Mouse (Mus musculus) mesoderm, embryonic 11.5 days (tissue): ENCODE results near the gene Macrod1.

Experiments
- DNase-seq: peaks from one replicate; pipeline ENCODE4 v3.0.0-alpha.2; 2012; ENCODE audit warnings: low read depth, low spot score

Gene Macrod1

DNA sequence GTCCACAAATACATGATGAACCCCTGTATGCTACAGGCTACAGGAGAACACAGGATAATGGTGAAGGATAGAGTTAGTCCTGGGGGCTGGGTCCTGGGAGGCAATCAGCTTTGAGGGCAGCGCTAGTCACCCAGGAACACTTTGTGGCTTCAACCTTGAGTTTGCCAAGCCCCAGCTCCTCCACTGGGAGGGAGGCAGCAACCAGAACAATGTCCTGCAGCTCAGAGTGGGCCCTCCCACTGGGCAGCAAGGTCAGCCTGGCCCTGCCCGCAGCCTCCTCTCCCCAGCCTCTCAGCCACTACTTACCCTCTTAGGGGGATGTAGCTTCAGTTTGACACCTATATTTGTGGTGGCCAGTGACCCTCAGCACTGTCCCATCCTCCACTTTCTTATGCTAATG is 111.8 kb downstream of the Macrod1 start:
- DNase-seq = no peak

DNA sequence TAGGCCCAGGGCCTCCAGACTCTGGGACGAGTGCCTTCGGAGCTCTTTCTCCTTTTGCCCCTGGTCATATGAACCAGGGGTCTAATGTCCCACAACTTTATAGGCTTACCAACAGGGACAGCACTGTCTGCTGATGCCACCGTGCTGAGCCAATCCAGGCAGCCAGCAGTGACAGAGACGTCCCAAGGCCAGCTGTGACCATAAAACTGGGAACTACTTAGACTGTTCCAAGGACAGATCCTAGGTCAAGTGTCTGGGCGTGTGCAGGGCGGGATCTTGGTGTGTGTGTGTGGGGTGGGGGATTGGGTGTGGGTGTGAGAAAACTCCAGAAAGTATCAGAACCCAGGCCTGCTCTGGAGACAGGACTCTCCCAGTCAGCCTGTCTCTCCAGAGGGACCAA is 114.3 kb downstream of the Macrod1 start:
- no peak for DNase-seq

DNA sequence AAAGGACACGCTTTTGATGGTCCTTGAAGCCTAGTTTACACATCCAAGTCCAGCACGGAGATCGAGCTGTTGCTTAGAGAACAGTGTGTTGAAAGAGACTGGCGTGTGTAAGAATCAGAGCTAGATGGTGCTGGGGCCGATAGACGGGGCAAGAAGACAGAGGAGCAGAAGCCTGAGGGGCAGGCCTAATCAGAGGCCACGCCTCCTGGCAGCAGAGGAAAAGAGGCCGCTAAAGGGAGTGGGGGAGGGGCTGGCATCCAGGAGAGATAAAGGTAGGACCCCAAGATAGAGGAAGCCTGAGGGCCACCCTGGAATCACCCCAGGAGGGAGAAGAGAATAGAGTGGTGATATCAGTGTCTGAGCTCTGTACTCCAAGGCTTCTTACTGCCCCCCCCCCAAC is 114.8 kb downstream of the Macrod1 start:
- DNase-seq = no peak

DNA sequence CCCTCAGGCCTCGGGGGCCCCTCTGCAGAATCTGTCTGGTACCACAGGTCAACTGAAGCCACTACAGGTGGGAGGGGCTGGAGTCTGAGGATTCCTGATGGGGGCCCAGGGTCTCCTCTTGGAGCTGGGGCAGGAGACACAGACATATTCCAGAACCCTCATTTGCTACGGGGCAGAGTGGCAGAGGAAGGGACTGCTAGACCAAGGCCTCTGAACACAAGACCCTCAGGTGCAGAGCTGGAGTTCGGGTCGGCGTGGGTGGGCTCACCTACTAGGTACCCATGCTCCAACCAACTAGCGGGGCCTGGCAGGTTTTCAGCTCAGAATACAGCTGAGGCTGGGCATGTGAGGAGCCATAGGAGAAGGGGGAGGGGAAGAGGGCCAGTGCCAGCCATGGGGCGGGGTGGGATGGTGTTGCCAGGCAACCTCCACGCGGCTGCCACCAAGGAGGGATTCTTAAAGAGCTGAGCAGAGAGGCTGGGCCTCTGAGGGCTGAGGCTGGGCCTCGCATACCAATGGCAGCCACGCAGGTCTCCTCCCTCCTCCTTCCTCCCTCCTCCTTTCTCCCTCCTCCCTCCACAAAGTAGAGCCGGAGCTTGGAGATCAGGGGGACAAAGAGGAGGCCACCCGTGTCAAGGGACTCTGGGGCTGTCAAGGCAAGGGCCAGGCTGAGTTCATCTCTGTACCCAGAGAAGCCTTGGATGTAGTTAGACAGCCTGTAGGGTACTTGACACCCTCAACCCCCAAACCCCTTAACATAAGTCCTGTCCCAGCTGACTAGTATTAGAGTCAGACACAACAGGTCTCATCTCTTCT is 115.6 kb downstream of the Macrod1 start:
- DNase-seq = peak; percentile 78

DNA sequence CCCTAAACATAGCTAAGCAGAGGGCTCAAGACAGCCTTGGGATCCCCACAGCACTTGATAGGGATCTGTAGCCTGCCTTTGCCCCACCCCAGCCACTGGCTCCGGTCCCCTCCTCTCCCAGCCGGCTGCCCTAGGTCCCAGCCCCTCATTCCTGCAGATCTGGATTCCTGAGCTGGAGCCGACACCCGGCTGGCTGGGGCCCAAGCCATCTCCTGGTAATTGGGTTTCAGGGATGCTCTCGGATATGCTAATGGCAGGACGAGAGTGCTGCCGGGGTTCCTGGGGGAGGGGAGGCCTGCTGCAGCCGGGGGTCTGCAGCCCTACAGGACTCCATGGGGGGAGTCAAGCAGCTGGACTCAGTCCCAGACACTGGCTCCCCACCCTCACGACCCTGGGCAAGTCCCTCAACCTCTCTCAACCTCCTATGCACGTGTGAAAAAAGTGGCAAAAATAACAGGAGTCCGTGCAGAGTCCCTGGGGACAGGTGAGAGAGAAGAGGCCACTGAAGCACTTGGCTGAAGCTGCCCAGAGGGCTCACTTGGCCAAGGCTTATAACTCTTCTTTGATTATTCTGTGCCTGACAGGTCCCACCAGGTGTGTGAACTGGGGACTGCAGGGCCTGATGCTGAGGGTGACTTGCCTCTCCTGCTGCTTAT is 119.6 kb downstream of the Macrod1 start:
- DNase-seq = no peak

DNA sequence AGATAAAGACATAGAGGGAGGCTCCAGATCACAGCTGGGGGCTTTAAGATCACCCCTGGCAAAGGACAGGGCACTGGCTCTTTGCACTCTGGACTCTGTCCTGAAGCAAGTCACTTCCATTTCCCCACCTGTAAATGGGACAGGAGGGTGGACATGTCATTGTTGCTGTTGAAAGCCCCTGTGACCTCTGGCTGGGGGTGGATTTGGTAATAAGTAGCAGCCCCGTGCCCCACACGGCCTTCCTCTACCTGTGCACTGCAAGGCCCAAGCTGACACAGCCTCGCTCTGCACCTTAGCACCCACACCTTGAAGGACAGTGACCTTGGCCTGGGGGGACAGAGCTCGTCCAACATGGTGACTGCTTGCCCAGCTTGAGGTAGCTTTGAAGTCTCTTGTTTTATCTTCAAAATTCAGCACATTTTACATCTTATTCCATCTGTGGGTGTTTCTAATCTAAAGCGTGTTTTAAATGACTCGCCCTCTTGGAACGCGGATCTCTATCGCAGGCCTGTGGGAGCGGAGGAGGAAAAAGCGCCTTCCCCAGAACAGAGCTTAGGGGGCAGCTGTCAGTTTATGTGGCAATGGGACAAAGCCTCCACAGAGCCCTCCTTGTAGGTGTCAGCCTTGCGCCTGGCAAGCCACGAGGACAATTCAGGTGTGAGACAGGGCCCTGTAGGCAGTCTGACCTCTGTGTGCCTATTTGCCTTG is 121.3 kb downstream of the Macrod1 start:
- no peak for DNase-seq

DNA sequence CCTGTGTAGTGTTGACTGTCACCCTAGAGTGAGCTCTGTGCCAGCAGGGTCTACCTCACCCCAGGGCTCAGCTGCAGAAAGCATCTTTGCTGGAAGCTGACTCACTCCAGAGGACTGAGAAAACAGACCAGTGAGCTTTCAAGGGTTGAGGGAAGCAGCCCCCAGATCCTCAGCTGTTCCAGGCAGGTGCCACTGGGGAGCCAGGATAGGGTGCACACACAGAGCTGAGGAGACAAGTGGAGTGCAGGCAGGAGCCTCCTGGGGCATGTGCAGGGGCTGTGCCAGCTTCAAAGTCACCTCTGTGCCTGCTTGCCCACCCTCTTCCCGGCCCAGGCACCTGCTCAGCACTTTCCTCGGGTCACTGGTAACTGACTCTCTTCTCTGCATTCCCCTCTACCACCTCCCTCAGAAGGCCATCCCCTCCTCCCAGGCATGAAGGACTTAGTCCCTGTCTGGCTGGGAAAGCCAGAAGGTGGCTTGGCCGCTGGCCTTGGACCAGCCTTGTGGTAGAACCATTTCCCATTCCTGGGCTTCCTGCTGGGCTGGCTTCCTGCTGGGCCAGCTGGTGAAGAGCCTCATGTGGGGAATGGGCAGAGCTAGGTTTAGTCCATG is 122.3 kb downstream of the Macrod1 start:
- DNase-seq = no peak

DNA sequence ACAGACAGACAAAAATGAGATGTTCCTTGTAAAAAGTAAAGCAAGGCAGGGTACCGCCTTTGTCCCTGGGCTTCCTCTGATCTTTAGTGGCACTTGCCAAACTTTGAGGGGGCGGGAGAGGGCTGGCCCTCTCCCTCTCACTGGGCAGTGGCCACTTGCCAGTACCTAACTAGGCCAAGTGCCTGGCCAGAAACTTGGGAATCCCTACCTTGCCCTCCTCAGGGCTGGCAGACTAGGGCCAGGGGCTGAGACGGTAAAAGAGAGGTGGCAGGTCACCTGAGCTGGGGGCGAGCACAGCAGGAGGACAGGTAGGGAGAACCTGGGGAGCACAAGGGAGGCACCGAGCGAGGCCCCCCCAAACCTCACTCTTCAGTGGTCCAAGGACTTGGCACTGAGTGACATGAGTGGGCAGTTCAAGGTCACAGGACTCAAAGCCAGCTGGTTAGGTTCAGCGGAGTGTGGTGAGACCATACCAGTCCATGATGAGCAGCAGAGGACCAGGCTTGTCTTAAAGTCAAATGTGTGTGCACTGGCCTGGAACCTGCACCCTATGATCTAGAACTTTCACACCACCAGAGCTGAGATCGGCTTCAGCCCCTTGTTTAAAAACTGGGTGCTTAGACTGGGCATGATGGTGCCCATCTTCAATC is 124.3 kb downstream of the Macrod1 start:
- DNase-seq = no peak

DNA sequence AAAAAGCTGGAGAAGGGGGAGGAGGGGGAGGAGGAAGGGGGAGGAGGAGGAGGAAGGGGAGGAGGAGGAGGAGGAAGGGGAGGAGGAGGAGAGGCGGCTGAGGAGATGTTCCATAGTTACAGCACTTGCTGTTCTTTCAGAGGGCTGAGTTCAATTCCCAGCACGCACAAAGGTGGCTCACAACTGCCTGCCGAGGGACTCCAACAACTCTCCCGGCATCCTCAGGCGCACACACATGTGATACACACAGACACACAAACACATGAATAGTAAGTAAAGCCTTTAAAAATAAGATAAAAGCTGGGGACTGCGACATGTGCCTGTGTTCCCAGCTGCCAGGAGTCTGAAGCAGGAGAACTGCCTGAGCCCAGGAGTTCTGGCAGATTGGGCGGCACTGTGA is 124.9 kb downstream of the Macrod1 start:
- no peak for DNase-seq

DNA sequence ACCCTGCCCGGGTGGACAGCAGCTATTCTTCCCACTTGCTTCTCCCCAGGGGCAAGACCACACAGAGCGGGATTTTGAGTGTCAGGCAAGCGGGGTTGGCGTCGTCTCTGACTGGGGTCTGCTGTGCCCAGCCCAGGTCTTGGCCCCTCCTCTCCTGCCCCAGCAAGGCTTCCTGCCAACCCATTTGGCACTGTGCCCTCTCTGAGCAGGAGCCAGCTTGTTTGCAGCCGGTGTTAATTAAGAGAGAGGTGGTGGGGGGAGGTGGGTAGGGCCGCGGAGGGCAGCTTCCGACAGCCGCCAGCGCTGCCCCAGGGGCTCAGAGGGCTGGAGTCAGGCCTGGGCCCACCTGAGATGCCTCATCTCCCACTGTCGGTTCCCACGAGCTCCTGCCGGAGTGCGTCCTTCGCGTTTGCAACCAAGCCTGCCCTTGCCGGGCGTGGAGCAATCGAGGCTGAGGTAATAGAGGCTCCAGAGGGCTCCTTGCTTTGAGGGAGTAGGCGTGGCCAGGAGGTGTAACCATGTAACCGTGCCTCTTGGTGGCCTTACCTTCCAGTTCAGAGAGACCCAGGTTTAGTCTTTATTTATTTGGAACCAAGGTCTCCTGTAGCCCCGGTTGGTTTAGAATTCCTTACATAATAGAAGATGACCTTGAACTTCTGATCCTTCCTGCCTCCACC is 125.8 kb downstream of the Macrod1 start:
- no peak for DNase-seq

DNA sequence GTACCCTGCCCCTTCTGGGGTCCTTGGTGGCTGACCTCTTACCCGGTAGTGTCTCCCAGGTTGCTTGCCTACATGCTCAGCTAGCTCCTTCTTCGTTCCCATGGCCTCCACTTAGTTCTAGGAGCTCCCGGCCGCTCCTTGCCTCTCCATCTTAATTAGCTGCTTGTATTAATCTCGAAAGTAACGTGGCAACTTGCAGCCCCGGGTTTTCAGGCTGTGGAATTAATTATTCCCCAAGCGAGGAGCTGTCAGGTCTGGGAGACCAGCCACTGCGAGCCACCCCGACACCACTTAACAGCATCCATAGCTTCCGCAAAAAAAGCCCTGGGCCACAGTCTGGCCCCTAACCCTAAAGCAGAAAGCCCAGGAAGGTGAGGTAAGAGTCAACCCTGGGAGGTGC is 126.8 kb downstream of the Macrod1 start:
- no peak for DNase-seq

DNA sequence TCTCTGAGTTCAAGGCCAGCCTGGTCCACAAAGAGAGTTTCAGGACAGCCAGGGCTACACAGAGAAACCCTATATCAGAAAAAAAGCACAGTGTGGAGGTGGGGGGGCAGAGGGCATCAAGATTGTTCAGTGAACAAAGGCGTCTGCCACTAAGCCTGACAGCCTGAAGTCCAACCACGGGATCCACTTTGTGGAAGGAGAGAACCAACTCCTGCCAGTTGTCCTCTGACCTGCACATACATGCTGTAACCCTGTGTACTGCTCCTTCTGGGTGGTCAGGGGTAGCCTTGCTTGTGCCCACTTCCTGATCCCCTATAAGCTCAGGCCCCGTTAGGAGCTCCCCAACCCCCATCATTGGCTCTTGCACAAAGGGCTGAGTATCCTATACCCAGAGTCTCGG is 128.4 kb downstream of the Macrod1 start:
- DNase-seq = no peak

DNA sequence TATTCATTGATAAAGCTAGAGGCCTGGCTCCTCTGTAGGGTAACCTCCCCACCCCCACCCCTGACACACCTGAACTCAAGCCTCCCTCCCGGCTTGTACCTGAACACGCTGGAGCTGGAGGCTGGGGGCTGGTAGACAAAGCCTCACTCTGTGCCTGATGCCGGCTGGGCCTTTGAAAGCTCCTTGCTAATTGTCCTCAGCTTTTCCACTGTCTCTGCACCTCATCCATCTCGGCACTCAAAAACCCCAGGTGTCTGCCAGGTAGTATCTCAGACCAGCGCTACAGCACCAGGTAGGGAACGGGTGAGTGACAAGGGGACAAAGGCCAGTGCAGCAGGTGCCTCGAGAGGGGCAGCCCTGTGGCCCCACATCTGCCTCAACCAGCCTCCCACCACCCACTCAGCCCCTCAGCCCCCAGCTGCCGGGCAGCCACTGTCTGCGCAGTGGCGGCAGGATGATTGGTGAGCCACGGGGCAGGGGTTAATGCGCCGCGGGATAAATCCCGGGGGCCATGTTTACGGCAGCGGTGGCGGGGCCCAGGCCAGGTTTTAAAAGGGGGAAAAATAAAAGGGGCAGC is 129.2 kb downstream of the Macrod1 start:
- peak; percentile 81 for DNase-seq

DNA sequence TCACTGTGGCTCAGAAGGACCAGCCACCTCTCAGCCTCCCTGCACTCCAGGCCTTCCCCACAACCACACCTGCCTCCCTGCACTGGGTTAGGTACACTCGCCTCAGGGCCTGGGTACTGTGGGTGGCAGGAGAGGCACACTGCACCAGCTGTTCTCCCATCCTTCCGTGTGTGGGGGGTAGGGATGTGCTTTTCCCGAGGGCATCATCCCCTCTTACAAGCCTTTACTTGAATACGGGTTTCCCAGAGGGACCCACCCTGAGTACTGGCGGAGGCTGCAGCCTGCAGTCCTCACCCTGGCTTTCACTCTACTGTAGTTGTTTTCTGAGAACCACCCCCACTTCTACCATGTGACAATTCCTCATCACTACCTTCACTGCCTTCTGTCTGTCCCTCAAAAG is 130.5 kb downstream of the Macrod1 start:
- no peak for DNase-seq

DNA sequence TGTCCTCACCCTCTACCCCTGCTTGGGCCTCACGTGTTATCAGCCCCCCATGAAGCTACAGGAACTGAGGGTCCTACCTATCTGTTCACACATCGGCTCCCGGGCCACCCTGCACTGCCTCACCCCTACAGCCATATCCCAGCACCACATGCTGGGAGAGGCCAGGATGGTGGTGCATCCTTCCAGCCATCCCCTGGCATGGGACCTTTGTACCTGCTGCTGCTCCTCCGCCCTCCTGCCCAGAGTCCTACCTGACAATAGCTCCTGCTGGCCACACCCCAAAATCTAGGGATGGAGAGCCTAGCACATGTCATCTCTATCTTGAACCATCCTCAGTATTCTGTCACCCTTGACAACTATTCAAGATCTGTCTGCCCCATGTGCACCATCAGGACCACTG is 132.4 kb downstream of the Macrod1 start:
- DNase-seq = no peak

DNA sequence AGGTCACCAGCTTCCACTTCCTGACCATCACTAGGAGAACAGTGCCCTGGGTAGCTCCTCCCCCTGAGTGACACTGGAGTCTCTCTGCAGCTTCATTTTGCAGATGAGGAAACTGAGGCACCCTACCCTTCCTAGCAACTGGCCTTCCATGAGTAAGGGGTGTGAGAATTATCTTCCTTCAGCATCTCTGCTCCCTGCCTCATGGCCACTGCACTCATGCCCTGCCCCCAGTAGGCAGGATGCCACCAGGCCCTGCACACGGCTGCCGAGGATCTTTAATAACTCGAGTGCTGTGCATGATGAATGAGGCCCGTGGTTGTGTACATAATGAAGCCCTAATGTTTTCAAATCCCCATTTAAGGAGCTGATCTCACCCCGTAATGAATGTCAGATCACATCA is 134.4 kb downstream of the Macrod1 start:
- no peak for DNase-seq

DNA sequence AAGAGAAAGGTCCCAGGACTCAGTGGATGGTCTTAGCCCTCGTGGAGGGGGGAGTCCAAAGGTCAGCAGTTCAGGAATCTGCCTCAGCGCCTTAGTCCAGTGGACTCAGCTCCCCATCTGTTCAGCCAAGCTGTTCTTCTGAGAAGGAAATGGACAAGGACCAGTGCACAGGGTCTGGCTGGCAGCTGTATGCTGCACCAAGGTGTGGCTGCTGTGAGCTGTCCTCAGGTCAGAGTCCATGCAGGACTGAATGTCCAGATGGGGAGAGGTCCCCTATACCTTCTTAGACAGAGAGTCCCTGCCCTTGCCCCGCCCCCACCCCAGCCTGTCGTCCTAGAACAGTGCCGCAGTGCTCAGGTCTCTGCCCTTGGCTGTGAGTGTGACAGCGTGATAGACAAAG is 135.0 kb downstream of the Macrod1 start:
- DNase-seq = no peak

DNA sequence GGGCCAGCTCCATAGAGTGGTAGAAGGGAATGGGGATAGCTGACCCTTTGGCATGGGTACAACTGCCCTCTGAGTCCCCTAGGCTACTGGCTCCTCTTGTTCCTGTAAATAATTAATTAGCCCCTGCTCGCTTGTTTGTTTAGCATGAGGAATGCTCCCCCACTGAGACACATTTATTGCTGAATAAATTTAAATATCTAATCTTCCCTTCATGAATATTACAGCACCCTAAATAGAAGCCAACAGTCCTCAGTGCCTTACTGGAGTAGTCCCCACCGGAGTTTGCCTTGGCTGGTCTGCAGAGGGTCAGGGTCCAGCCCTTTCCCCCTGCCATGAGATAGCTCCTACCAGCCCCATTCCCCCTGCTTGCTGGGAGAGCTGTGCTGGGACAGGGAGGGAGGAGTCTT is 136.0 kb downstream of the Macrod1 start:
- DNase-seq = no peak

DNA sequence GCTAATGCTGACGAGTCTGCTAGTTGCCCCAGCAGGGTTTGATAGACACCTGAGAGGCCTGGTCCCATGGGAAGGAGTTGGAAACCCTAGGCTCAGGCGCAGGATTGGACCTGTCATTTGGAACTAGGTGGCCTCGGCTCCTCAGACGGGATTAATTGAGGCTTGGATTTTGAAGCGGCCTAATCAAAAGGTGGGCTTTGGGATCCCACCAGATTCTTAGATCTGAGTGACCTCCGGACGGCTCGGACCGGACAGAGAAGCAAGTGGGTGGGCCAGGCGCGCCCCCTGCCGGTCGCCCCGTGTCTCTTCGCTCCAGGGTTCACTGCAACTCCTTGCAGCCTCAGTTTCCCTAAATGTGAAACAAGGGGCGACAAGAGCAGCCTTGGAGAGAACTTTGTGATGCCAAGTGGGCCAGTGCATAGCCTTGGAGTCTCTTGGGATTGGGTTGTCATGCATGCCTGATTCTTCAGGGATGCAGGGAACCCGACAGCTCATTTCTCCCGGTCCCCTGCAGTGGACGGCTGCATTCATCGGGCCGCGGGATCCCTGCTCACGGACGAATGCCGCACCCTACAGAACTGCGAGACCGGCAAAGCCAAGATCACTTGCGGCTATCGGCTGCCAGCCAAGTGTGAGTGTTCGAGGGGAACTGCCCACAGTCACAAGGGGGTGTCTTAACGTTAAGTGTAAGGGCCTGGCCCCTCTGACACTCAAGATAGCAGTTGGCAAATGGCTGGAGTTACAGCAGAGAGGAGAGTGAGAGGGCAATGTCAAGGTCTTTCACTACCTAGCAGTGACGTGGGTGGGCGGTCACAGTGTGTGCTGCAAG is 139.5 kb downstream of the Macrod1 start:
- no peak for DNase-seq

DNA sequence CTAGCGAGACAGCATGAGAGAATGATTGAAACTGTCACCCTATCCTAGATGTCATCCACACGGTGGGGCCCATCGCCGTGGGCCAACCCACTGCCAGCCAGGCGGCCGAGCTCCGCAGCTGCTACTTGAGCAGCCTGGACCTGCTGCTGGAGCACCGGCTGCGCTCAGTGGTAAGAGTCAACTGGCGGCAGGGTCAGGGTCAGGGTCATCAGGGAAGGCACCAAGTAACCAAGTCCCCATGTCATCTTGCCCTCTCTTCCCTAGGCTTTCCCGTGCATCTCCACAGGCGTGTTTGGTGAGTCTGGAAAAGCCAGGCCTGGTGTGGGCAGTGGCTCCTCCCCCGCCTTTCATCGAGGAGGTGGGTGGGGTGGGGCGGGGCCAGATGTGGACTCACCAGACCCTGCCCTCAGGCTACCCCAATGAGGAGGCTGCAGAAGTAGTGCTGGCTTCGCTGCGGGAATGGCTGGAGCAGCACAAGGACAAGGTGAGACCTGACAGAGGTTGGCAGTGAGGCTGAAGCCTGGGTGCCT is 140.2 kb downstream of the Macrod1 start:
- DNase-seq = peak; percentile 61
